Mouse (Mus musculus): ENCODE measurements around the gene Med24.
"Not testable (repeated sequence)": the region's sequence is repeated elsewhere in the genome, so short reads cannot be mapped to it uniquely, and the experiment has no call there.

Med24 gene

GRCm38 (mm10) chr11:98746855-98747693 is 17.8 kb upstream of the Med24 start:
- peak; percentile 95 for DNase-seq (ENCODE audit: low spot score in 2 of 2)

GRCm38 (mm10) chr11:98745932-98746853 is 17.0 kb upstream of the Med24 start:
- no peak for DNase-seq (ENCODE audit: low spot score in 2 of 2)

- DNase-seq (ENCODE audit: low spot score in 2 of 2), result no peak
These were observed 15.3 kb upstream of the Med24 start for GRCm38 (mm10) chr11:98744456-98745019.

GRCm38 (mm10) chr11:98743655-98744345 is 14.6 kb upstream of the Med24 start:
- DNase-seq (ENCODE audit: low spot score in 2 of 2), result peak in 1 of 2 experiments; percentile 29

GRCm38 (mm10) chr11:98742397-98743291 is 13.4 kb upstream of the Med24 start:
- no peak for DNase-seq (ENCODE audit: low spot score in 2 of 2)

GRCm38 (mm10) chr11:98741622-98742396 is 12.6 kb upstream of the Med24 start:
- peak in 1 of 2 experiments; percentile 67 for DNase-seq (ENCODE audit: low spot score in 2 of 2)

- DNase-seq (ENCODE audit: low spot score in 2 of 2), result peak in 1 of 2 experiments; percentile 43
These were observed 11.9 kb upstream of the Med24 start for GRCm38 (mm10) chr11:98741051-98741620.

- peak; percentile 69 to 76 for DNase-seq (ENCODE audit: low spot score in 2 of 2)
These were observed 11.3 kb upstream of the Med24 start, which contains the start of gene Thra for GRCm38 (mm10) chr11:98740393-98741050. Thra (plus strand) TSS chr11:98740638.

- DNase-seq (ENCODE audit: low spot score in 2 of 2), result peak; percentile 44 to 56
These were observed 10.8 kb upstream of the Med24 start for GRCm38 (mm10) chr11:98740026-98740392.

GRCm38 (mm10) chr11:98738925-98739324 is 9.7 kb upstream of the Med24 start:
- no peak for DNase-seq (ENCODE audit: low spot score in 2 of 2)

GRCm38 (mm10) chr11:98738428-98738911 is 9.2 kb upstream of the Med24 start:
- peak; percentile 57 to 66 for DNase-seq (ENCODE audit: low spot score in 2 of 2)

GRCm38 (mm10) chr11:98737220-98737619 is 8.0 kb upstream of the Med24 start:
- DNase-seq (ENCODE audit: low spot score in 2 of 2), result not testable (repeated sequence)

- no peak for DNase-seq (ENCODE audit: low spot score in 2 of 2)
These were observed 6.9 kb upstream of the Med24 start for GRCm38 (mm10) chr11:98736176-98736575.

GRCm38 (mm10) chr11:98735111-98735510 is 5.9 kb upstream of the Med24 start:
- no peak for DNase-seq (ENCODE audit: low spot score in 2 of 2)

- DNase-seq (ENCODE audit: low spot score in 2 of 2), result no peak
These were observed 4.8 kb upstream of the Med24 start for GRCm38 (mm10) chr11:98734020-98734419.

GRCm38 (mm10) chr11:98731134-98731533 is 1.9 kb upstream of the Med24 start:
- DNase-seq (ENCODE audit: low spot score in 2 of 2), result peak; percentile 86 to 88

- no peak for DNase-seq (ENCODE audit: low spot score in 2 of 2)
These were observed 1.5 kb upstream of the Med24 start for GRCm38 (mm10) chr11:98730727-98731126.

GRCm38 (mm10) chr11:98725926-98726506 is 3.2 kb downstream of the Med24 start:
- no peak for DNase-seq (ENCODE audit: low spot score in 2 of 2)

Data from right cerebral cortex, adult 2 months (tissue).